Mouse (Mus musculus): ENCODE results near the gene Hmcn1. TPM values are rescaled to one million over a fixed set of nuclear protein-coding genes. Genes with fewer than 3 reads are reported as not detected.

Hmcn1 gene
- total RNA-seq, 2 experiments from 2014 or later: 1.9 to 2.2 TPM

DNA sequence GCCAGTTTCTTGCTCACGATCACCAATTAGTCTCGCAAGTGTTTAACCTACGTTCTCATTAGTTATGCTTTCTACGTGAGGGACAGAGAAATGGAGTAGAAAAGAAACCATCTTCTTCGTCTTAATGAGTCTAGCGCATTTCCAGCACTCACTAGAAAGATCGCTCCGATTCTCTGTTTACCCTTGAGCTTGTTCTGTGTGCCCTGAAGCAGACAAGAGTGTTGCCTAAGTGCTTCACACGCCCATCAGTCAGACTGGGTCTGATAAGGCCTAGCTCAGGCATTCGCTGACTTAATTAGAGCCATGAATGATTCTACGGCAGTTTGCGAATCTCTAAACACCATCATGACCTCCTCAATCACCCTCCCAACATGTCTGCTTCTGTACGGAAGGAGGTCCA lies 7.5 kb upstream of the Hmcn1 start:
- DNase-seq (ENCODE audit: low spot score in 2 of 2): no peak
- intact Hi-C loops (cut with DNase I): no loop called here

DNA sequence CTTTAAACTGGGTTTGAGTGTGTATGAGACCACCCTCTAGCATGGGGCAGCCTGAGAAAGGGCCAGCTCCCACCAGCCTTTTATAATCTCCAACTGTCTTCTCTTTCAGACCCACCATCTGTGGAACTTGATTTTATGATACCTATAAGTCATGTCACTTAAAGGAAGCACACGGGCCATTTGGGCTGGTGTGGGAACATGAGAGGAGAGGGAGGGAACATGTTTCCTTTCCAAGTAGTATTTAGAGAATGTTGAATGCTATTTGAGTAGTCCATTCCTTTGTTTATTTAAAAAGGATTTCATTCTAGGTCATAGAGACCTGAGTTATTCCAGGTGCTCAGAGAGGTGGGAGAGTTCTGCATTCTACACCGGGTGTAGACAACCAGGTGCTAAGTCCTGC lies 1.4 kb upstream of the Hmcn1 start:
- intact Hi-C loops (cut with DNase I): no loop called here
- no peak for DNase-seq (ENCODE audit: low spot score in 2 of 2)

DNA sequence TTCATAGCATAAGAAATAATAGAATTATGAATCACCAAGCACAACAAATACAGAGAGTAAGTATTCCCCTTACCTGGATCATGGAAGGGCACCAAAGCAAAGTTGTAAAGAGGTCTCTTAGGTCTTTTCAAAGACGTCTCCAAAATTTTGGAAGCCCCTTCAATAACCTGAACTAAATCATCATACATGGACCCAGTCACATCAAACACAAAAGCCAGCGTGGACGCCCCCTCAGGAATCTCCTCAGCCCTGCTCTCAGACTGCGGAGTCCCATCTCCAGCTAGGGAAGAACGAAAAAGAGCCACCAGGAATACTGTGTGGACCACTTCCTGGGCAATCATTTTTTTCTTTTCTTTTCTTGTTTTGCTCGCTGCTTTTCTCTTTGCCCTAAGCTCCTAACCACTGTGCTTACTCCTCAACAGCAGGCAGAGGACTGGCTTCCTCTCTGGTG lies 499 bp downstream of the Hmcn1 start:
- intact Hi-C loops (cut with DNase I): no loop called here
- DNase-seq (ENCODE audit: low spot score in 2 of 2): no peak

DNA sequence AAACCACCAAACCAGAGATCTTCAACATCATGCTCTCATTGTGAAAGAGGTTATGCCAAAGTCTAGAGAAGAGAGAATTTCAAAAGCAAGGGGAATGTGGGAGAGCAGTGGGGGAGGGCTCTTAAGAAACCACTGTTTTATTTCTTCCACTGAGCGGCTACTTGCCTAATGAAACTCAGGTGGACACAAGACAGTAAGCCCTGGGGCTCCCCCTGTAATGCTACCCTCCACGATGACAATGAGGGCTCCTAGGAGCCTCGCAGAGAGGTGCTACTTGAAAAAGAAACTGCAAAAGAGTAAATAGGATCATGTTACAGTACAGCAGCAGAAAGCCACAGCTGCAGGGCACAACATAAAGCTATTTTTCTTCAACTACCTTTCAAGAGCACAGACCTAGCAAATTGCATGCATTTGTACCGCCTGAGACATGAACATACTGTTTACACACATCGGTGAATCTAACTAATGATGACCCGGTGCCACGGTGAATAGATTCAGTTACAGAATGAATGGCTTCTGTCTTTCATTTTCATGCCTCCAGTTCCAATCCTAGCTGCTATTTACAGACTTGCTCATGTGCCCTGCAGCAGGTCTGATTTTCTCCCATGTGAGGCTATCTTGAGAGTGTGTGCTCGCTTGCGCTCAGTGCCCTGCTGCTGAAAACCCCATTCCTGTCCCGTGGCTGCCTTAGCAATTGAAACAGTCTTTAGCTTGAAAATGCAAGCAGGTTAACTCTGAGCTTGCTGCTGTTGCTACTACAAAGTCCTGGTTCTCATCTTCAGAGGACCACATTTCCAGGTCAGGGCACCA lies 1.3 kb downstream of the Hmcn1 start:
- no peak for DNase-seq (ENCODE audit: low spot score in 2 of 2)
- intact Hi-C loops (cut with DNase I): no loop called here

DNA sequence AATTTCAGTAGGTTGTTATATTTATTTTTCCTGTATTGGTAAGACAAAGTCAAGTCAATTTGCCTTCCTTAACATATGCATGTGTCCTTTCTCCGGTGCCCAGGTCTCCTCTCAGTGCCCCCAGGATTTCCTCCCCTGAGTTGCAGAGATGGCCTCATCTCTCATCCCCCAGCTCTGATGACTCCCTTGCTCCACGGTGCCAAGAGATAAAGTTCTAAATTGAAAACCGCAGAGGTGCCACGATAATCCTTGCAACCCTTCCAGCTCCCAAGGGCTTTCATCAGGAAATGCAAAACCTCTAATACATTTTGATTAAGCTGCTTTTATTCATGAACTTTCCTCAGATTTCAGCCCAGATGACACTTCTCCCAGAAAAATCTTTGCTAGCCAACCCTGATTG lies 8.3 kb downstream of the Hmcn1 start:
- no peak for DNase-seq (ENCODE audit: low spot score in 2 of 2)
- intact Hi-C loops (cut with DNase I): no loop called here

DNA sequence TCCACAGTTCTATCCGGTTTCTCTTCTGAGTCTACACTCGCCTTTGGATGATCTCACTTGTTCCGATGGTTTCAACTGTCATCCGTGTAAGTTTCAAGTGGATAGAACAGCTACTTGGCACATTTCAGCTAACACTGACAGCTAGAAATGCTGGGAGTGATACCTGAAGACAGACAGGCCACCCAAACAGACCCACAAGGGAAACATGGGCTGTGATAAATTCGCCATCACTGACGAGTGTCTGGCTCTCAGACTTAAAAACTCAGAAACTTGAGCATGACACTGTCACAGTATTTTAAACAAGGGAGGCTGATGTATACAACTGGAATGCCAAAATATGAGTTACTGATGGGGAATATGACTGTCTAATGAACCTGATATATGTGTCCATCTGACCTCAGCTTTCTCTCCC lies 9.1 kb downstream of the Hmcn1 start:
- intact Hi-C loops (cut with DNase I): no loop called here
- no peak for DNase-seq (ENCODE audit: low spot score in 2 of 2)

DNA sequence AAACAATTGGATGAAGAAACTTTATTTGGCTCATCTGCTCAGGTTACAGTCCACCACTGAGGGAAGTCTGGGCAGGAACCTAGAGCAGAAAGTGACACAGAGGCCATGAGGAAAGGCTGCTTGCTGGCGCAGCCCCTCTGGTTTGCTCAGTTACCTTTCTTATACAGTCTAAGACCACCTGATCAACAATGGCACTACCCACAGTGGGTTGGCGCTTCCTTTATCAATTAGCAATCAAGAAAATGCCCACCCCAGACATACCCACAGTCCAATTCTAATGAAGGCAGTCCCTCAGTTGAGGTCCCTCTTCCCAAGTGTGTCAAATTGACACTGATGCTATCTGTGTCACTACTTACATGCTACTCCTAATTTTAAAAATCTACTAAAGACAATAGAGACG lies 14.6 kb downstream of the Hmcn1 start:
- intact Hi-C loops (cut with DNase I): no loop called here
- DNase-seq (ENCODE audit: low spot score in 2 of 2): no peak

DNA sequence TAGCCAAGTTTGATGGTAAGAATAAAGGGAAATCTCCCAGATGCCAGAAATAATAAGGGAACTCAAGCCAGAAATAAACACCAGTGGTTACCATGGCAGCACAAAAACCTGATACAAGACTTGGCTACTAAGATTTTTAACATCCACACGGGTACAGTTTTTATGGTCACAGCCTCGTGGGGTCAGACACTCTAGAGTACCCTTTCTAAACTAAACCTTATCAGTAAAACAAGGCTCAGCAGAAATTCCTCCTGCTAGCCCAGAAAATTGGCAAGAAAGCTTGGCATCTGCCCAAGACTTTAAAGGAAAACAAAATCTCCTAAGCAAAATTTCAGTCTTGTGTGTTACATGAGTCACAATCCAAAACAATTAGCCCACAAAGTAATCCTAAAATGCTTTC lies 17.0 kb downstream of the Hmcn1 start:
- peak in 1 of 2 experiments; percentile 4 for DNase-seq (ENCODE audit: low spot score in 2 of 2)
- intact Hi-C loops (cut with DNase I): no loop called here

DNA sequence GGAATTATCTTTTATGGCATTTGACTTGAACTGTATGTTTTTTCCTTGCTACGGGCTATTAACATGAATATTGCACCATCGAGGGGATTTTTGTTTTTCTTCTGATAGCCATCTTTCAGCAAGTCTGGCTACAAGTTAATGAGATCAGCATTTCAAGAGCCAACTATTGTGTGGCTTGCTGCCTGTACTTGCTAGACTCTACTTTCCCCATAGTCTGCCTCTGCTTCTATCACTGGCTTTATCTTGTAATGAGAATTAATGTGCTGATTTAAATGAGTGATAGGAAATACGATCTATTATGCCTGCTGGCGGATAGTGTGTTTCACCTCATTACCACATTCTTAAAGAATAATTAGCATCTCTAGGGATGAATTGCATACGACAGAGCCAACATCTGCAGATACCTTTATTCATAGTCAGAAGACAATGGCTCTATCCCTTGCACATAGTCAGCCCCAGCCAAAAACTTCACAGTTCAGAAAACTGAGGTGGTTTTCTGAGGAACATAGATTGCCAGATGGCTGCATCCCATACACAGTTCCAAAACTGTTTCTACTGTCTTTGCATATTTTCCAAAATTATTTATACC lies 33.7 kb downstream of the Hmcn1 start:
- intact Hi-C loops (cut with DNase I): no loop called here

DNA sequence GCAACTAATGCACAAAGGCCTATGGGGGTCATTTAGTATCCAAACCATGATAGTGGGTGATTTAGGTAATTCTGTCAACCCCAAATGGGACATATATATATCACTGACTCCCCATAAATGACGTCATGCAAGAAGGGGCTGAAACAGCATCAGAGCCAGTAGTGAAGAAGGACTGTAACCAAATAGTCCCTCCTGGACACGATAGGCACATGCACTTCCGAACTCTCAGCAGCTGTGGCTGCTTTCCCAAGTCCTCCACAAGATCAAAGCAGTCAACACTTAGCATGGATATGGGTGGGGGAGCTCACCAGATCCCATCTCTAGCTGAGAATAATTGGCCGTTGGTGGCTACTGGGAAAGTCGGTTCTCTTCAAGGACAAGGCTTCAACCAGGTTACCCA lies 42.2 kb downstream of the Hmcn1 start:
- intact Hi-C loops (cut with DNase I): no loop called here
- no peak for DNase-seq (ENCODE audit: low spot score in 2 of 2)

More for the DNA sequence above, 33.7 kb downstream of the Hmcn1 start:
- DNase-seq (ENCODE audit: low spot score in 2 of 2): no peak

DNA sequence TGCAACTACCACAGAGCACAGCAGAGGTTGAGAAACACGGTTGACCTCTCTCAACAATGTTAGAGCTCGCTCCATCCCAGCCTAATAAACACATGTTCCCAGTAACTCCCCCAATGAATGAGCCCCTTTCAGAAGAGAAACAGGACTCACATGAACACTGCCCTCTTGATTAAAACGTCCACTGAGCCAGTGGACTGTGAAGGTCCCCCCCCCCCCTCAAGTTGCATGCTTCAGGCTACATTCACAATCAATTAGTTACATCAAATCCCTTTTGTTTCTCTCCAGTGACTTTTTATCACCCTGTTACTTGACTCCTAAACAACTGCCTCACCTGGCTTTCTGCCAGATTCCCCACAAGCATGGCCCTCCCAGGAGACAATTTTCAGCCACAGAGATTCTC lies 43.2 kb downstream of the Hmcn1 start:
- intact Hi-C loops (cut with DNase I): no loop called here
- DNase-seq (ENCODE audit: low spot score in 2 of 2): no peak

DNA sequence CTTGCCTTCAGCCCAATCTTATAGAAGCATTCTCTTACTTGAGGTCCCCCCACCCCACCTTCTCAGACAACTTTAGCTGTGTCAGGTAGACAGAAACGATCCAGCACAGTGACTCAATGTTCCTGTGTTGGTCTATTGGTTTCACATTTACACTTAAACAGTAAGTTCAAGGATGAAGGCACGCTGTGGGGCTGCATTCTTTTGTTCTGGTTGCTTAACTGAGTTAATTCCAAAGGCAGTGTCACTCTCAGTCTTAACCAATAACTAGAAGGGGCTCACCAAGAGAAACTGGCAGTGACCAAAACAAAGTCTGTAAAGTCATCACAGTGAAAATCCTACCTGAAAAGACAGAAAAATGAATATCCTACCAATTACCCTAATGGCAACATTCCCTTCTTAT lies 44.3 kb downstream of the Hmcn1 start:
- intact Hi-C loops (cut with DNase I): no loop called here

DNA sequence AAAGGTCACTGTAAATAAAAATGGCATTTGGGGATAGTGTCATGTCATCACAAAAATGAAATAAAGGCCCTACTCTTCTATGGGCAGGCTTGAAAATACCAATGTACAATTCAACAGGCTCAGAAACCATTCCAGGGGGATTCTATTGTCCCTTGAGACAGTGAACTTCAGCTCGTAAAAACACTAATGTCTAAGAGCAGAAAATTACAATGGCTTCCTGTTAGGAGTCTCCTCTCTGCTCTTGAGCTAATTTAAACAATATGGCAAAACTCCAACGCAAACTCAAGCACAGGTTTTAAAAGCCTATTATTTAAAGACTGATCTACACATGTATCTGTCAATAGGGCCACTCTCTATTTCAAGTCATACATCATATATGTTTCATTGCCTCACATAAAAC lies 49.6 kb downstream of the Hmcn1 start:
- DNase-seq (ENCODE audit: low spot score in 2 of 2): no peak
- intact Hi-C loops (cut with DNase I): no loop called here

More for the DNA sequence above, 44.3 kb downstream of the Hmcn1 start:
- no peak for DNase-seq (ENCODE audit: low spot score in 2 of 2)

DNA sequence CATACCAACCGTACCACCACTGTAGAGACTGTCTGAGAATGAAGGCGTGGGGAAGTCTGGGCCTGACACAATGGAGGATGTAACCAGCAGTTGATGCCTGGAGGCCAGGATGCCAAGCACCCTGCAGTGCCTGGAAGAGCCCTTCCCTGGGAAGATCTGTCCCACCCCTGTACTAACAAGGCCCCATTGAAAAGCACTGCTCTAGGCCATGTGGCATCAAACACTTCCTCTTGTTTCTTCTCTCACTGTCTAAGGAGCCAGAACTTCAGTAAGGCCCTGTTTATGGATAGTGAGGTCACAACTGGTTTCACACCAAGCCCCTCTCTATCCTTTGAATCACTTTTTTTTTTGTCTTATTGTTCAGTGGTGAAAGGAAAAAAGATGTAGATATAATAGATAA lies 51.1 kb downstream of the Hmcn1 start:
- intact Hi-C loops (cut with DNase I): no loop called here
- DNase-seq (ENCODE audit: low spot score in 2 of 2): no peak

DNA sequence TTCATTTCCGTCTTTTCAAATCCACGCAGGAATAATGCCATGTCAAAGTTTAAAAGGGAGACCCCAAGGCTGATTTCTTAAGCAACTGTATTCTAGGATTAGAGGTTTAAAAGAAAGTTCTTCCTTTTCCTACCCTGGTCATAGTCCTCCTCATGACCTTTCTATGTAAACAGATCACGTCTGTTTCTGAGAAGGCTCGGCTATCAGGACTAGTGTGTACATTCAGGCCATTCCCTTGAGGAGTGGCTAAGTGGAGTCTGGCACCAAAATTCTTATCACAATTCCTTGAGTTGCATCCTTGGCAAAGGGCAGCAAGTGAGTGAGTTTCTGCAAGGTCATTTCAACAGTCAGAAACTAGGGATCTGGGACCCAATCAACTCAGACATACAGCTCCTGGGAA lies 56.4 kb downstream of the Hmcn1 start:
- no peak for DNase-seq (ENCODE audit: low spot score in 2 of 2)
- intact Hi-C loops (cut with DNase I): no loop called here

DNA sequence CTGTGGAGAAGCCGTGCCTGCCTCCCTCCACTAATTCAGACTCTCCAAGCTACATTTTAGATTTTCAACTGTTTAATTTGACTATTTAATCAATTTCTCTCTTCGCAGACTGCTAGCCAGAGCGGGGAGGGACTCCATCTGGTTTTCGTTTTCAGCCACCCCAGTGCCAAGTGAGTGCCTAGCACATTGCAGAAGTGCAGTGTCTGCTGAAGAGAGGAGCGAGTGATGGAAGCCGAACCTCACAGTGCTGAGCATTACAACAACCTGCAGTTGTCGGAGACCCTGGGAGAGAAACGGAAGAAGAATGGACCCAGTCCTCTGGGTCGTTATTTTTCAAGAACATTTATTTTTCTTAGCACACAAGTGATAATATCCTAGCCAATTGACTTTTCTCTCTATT lies 59.6 kb downstream of the Hmcn1 start:
- peak; percentile 30 to 36 for DNase-seq (ENCODE audit: low spot score in 2 of 2)
- intact Hi-C loops (cut with DNase I): no loop called here

DNA sequence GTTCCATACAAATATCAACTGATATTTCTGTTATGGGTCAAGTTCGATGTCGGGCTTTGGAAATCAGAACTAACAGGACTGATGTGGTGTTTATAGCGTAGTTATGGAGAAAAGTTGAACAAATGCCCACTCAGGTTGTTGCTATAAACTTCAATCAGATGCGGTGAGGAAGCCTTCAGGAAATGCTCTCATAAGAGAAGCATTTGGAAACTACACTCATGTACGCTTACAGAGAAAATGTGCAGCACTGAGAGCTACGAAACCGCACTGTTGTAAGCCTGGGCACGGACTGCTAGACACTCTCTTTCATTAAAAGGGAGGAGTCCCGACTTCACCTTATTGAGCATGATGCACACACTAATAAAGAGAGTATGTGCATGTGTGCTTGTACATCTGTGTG lies 72.4 kb downstream of the Hmcn1 start:
- no peak for DNase-seq (ENCODE audit: low spot score in 2 of 2)
- intact Hi-C loops (cut with DNase I): loop anchor here (2.0 to 5.0 kb wide), 2 partner anchors 139 to 380 kb away; no protein-coding TSS in a partner anchor

DNA sequence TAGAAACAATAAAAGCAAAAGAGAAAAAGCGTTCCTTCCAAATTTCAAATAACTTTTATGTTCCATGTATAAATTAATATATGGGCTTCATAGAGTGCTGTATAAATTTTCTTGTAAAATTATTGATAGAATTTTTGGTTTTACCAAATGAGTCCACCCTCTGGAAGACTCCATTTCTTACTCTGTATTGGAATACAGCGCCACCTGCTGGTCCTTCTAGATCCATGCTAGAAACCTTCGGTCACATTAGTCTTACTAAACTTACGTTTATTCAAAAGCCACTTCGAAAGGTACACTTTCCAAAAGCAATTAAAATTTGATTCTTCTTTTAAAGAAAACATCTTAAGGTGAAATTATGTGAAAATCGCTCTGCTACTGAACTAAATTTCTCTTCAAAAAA lies 73.0 kb downstream of the Hmcn1 start:
- intact Hi-C loops (cut with DNase I): loop anchor here (2.0 to 5.0 kb wide), 2 partner anchors 138 to 379 kb away; no protein-coding TSS in a partner anchor
- DNase-seq (ENCODE audit: low spot score in 2 of 2): peak; percentile 9 to 47

DNA sequence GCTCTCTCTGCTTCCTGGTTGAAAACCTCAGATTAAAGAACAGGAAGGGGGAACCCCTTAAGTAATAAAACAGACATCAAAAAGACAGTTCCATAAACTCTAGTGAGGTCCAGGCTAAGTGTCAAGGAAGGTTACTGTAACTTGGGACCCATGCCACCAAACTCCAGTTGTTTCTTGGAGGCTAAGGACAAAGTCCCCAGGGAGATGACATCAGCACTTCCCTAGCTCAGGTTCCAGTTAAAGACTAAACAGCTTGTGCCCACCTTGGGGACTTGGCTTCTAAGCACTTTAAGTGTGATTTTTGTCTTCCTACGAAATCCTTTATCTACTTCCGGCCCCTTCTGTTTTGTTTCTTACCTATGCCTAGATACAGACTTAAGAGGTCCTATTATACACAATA lies 78.3 kb downstream of the Hmcn1 start:
- intact Hi-C loops (cut with DNase I): no loop called here
- no peak for DNase-seq (ENCODE audit: low spot score in 2 of 2)

DNA sequence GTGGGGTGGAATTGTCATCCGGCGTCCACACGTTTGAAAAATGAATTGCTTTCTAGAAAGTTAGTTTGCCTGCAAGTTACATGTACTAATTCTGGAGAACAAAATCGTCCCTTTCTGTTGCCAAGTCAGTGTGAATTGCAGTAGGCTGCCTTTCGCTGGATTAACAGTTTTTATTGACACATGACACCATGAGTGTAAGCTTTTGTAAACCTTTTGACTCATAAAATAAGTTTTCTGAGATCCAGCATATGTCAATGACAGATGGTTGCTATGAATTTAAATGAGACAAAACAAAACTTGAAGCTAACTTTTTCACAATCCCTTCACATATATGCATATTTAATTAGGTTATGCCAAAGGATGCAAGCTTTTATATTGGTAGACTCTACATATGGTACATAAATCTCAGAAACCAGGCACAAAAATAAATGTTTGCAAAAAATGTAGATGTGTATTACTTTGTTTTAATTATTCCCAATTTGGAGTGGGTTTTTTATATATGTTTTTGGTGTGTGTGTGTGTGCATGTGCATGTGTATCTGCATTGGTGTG lies 79.6 kb downstream of the Hmcn1 start:
- DNase-seq (ENCODE audit: low spot score in 2 of 2): no peak
- intact Hi-C loops (cut with DNase I): no loop called here

DNA sequence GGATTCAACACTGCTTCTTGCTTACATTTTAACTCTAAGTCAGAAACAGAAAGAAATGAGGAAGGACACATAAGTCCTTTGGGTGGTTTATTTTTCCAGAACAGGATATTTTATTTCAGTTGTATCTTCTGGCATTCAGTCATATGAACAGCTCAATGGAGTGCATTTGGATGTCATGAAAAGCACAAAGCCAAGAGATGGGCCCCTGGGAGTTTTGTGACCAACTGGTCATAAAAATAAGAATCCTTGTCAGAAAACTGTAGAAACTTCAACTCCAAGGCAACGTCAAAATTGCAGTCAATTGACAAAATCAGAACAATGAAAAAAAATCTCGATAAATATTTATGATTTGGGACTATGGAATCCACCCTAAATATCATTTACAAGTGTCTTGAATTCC lies 83.6 kb downstream of the Hmcn1 start:
- no peak for DNase-seq (ENCODE audit: low spot score in 2 of 2)
- intact Hi-C loops (cut with DNase I): no loop called here
